Mouse (Mus musculus): ENCODE results near the gene Inpp5a. TPM values are rescaled to one million over a fixed set of nuclear protein-coding genes. Genes with fewer than 3 reads are reported as not detected.
A peak's percentile ranks its signal among the peaks of the same experiment; 100 is the strongest.

Inpp5a gene
- 10 to 100 TPM; 36.5 to 39.8 TPM for total RNA-seq (2021)
- long read RNA-seq, experiment 1, transcript Inpp5a-203 (16 exons, 2,826 nt): major isoform, 45 of 54 reads
- long read RNA-seq, experiment 1, partial matches to known transcripts: 6 of 54 reads
- long read RNA-seq, experiment 1, other reads (novel, unspliced or antisense): 3 of 54 reads
- long read RNA-seq, experiment 2, transcript Inpp5a-203 (16 exons, 2,826 nt): major isoform, 47 of 56 reads
- long read RNA-seq, experiment 2, partial matches to known transcripts: 4 of 56 reads
- long read RNA-seq, experiment 2, other reads (novel, unspliced or antisense): 4 of 56 reads

DNA sequence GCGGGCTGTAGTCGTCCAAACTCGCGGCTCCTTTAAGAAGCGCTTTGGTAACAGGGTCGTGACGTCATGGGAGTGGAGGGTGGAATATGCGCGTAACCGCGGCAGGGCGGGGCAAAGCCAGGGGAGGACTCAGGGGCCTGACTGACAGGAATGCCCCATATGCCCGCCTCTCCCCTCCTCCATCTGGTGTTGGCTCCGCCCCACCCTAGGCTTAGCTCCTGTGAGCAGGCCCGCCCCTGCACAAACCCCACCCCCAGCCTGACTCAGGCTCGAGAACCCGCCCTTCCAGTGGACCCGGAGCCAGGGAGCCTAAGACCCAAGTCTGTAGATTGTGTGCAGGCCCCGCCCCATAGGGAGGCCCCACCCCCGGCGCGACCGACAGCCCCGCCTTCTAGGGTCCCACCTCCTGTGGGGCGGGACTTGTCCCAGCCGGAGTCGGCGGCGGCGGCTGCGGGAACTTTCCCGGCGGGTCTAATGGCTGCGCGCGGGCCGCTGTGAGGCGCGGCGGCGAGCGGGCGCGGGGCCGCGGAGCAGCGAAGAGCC lies at the start of gene Inpp5a:
Inpp5a (plus strand) TSS at position 440 of the 543 bp plus-strand sequence.
- intact Hi-C loops (cut with DNase I; ENCODE audit: low total_unique reads): loop anchor here (10.0 kb wide), 1 partner anchor 154 kb away; no protein-coding TSS in a partner anchor
- DNase-seq: peak; percentile 99

DNA sequence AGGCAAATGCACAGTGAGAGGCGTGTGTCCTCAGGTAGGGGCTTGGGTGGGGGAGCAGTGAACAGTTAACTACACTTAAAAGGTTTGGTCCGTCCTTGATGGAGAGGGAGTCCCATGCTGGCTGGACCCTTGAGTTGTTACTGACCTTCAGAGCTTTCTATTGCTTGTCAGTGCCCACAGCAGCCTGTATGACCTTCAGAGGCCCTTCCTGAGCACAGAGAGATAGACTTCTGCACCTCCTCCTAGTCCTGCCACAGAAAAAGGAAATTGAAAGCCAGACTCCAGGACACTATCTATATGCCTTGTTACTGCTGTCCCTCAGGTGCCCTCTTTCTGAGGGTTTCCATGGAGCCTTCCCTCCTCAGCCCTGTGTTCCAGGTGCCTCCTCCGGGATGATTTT lies 49.7 kb upstream of the Inpp5a start:
- DNase-seq: no peak
- intact Hi-C loops (cut with DNase I; ENCODE audit: low total_unique reads): no loop called here

- intact Hi-C loops (cut with DNase I; ENCODE audit: low total_unique reads): no loop called here
- DNase-seq: no peak
Measured at GRCm38 (mm10) chr7:139341020-139341660, 47.8 kb upstream of the Inpp5a start.

- no peak for DNase-seq
- intact Hi-C loops (cut with DNase I; ENCODE audit: low total_unique reads): no loop called here
Measured at GRCm38 (mm10) chr7:139342809-139343208, 46.1 kb upstream of the Inpp5a start.

DNA sequence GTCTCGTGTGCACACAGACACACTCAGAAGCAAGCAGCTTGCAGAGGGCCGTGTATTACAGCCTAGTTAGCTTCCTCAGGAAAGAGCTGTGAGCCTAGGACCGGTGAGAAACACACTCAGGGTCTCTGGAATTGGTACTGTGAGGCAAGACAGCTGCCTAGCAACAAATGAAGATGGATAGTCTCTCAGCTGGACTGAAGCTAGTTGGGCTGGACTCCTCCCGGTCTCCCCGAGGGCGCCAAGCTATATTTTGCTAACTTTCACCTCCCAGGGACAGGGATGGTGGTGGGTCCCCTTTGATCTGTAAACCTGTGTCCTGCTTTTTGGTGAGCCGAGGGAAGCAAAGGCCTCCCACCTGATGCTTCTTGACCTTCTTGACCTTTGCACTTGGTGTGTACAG lies 41.9 kb upstream of the Inpp5a start:
- DNase-seq: no peak
- intact Hi-C loops (cut with DNase I; ENCODE audit: low total_unique reads): no loop called here

DNA sequence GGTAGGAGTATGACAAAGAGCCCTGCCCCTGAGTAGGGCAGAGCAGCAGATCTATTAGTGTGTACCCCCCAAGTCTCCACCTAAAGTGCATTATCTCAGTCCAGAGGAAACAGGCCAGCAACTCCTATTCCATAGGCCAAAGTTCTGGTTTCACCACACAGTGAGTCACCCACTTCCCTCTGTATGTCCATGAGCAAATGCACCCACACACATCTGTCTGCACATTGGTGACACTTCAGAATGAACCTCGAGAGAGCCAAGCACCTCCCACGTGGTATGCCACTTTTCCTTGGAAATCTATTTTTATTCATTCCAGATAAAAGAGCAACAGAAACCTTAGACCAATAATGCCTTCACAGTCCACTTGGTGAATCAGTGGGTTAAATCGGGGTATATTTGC lies 38.3 kb upstream of the Inpp5a start:
- DNase-seq: no peak
- intact Hi-C loops (cut with DNase I; ENCODE audit: low total_unique reads): no loop called here

- DNase-seq: no peak
- intact Hi-C loops (cut with DNase I; ENCODE audit: low total_unique reads): no loop called here
Measured at GRCm38 (mm10) chr7:139354370-139355139, 34.4 kb upstream of the Inpp5a start.

- intact Hi-C loops (cut with DNase I; ENCODE audit: low total_unique reads): no loop called here
- no peak for DNase-seq
Measured at GRCm38 (mm10) chr7:139357043-139357442, 31.9 kb upstream of the Inpp5a start.

- no peak for DNase-seq
- intact Hi-C loops (cut with DNase I; ENCODE audit: low total_unique reads): no loop called here
Measured at GRCm38 (mm10) chr7:139359906-139360305, 29.0 kb upstream of the Inpp5a start.

- intact Hi-C loops (cut with DNase I; ENCODE audit: low total_unique reads): no loop called here
- no peak for DNase-seq
Measured at GRCm38 (mm10) chr7:139360890-139361559, 27.9 kb upstream of the Inpp5a start.

DNA sequence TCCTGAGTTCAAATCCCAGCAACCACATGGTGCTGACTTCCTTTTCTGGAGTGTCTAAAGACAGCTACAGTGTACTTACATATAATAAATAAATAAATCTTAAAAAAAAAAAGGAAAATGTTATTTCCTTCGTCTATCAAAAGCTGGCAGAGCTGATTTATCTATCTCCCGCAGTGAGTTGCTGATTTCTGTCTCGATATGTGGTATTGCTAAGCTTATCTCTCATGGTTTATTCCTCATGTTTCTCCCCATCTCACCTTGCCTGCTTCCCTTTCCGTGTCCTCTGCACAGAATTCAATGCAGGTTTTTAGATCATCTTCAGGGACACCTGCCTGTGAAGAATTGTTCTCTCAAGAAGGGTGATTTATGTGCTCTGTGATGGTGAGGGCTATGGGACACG lies 27.1 kb upstream of the Inpp5a start:
- intact Hi-C loops (cut with DNase I; ENCODE audit: low total_unique reads): no loop called here
- DNase-seq: no peak

- intact Hi-C loops (cut with DNase I; ENCODE audit: low total_unique reads): no loop called here
- no peak for DNase-seq
Measured at GRCm38 (mm10) chr7:139362514-139362913, 26.4 kb upstream of the Inpp5a start.

- peak; percentile 64 for DNase-seq
- intact Hi-C loops (cut with DNase I; ENCODE audit: low total_unique reads): no loop called here
Measured at GRCm38 (mm10) chr7:139363281-139364004, 25.5 kb upstream of the Inpp5a start.

- intact Hi-C loops (cut with DNase I; ENCODE audit: low total_unique reads): no loop called here
Measured at GRCm38 (mm10) chr7:139364005-139364557, 24.8 kb upstream of the Inpp5a start.

DNA sequence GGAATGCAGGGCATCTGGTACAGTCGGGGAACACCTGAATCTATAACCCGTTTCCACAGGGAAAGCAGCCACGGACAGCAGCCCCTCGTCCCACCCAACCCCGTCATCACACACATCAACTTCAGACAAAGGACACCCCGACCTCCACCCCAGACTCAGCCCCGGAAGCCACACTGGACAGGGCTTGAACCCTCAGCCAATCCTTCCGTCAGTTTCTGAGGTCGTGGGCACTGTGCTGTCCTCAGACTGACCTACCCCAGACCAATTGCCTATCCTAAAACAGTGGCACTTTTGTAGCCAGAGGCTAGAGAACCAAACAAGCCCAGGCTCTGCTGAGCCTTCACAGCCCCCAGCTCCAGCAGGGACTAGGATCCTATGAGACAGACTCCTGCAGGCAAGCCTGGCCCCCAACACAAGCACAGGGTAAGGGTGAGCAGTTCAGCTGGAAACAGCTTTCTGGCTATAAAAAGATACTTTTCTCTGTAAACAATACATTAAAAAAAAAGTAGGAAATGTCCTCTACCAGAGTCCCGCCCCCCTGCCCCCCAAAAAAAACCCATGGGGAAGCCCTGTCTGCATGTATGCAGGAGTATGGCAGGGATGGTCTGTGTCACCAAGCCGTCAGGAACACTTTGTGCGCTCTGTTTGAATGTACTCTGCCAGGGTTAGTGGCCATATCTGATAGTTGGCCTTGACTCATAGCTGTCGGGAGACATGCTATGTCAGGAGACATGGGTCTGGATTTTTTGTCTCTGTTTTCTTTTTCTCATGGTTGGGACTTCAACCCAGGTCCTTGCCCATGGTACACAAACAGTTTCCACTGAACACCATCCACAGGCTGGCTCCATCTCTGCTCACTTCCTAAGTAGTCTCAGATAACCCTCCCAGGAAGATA lies 23.7 kb upstream of the Inpp5a start:
- intact Hi-C loops (cut with DNase I; ENCODE audit: low total_unique reads): loop anchor here (5.0 kb wide), 1 partner anchor 53 kb away; no protein-coding TSS in a partner anchor
- no peak for DNase-seq

More at GRCm38 (mm10) chr7:139364005-139364557, 24.8 kb upstream of the Inpp5a start:
- peak; percentile 78 for DNase-seq

DNA sequence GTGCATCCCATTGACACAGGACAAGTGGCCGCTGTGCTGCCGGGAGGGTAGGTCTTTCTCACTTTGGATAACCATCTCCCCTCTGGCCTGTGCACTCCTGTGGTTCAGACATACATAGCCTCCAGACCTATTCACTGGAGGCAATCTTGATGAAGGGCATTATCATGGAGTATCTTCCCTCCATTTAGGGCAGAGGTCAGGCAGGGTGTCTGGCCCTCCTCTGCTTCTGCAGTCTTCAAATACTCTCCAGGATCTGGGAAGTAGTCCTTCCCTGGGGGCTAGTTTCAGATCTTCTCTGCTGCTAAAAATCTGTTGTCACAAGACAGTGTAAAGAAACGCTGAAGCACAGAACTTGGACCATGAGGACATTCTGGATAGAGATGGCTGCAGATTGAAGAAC lies 22.8 kb upstream of the Inpp5a start:
- no peak for DNase-seq
- intact Hi-C loops (cut with DNase I; ENCODE audit: low total_unique reads): loop anchor here (5.0 kb wide), 1 partner anchor 54 kb away; no protein-coding TSS in a partner anchor

GRCm38 (mm10) chr7:139366549-139366948 lies 22.4 kb upstream of the Inpp5a start:
- intact Hi-C loops (cut with DNase I; ENCODE audit: low total_unique reads): loop anchor here (5.0 kb wide), 1 partner anchor 54 kb away; no protein-coding TSS in a partner anchor
- DNase-seq: no peak
